Mouse (Mus musculus): ENCODE data around the gene Kif26a.

DNA sequence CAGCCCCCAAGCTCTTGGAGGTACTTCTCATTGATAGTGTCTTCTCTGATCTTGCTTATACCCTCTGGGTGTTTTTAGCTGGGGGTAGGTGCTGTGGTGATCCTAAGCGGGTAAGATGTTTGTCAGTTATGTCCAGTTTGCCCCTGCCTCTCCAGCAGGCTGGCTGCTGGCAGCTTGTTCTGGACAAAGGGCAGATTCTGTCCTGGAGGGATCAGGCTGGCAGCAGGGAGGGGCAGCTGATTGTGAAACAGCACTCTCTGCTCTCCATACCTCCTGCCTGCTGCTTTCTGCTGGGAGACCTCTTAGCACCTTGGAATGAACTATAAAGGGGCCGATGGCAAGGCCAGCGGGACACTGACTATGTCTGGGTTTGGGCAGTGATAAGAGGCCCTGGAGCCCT lies 71.7 kb downstream of the Kif26a start:
- TF ChIP-seq GATA1 (IDR thresholded peaks at IDR 0.05; ENCODE audit: borderline replicate concordance, low read length), result no peak
- TF ChIP-seq FLI1 (IDR thresholded peaks at IDR 0.05; ENCODE audit: low read length), result no peak

Measured in megakaryocyte, embryonic 14.5 days (primary cell).